Mouse (Mus musculus) kidney, adult 11 months (tissue): ENCODE data around the gene Krt33a.

Experiments used
- DNase-seq: peaks from one replicate; pipeline ENCODE4 v3.0.0; 2022

Krt33a gene

GRCm38 (mm10) chr11:99985291-99986092 lies 30.5 kb downstream of the Krt33a start:
- DNase-seq, result no peak

GRCm38 (mm10) chr11:99983442-99983841 lies 32.6 kb downstream of the Krt33a start:
- no peak for DNase-seq

GRCm38 (mm10) chr11:99982731-99983130 lies 33.3 kb downstream of the Krt33a start:
- DNase-seq, result no peak

- DNase-seq, result no peak
These were observed 37.1 kb downstream of the Krt33a start, which contains the start of gene Krtap29-1 for GRCm38 (mm10) chr11:99978953-99979352. Gene Krtap29-1, minus strand, starts transcription at chr11:99979053.

GRCm38 (mm10) chr11:99965961-99966360 lies 50.1 kb downstream of the Krt33a start:
- DNase-seq, result no peak

- DNase-seq, result no peak
These were observed 51.8 kb downstream of the Krt33a start for GRCm38 (mm10) chr11:99964213-99964612.
